Mouse (Mus musculus): ENCODE measurements around the gene Spock1. TPM values are rescaled to one million over a fixed set of nuclear protein-coding genes. Genes with fewer than 3 reads are reported as not detected.

The Spock1 gene
- polyA plus RNA-seq, 1 experiment: not detected

GRCm38 (mm10) chr13:57870058-57870457 lies 38.1 kb downstream of the Spock1 start:
- 87% methylated on average over 4 of the region's 4 CpGs for WGBS
- TF ChIP-seq POLR2A (IDR thresholded peaks at IDR 0.05; ENCODE audit: low read depth, low read length) (no peak), CTCF (IDR thresholded peaks at IDR 0.05; ENCODE audit: extremely low read depth, insufficient read depth, insufficient read length, insufficient replicate concordance) (no peak)
- Histone ChIP-seq H3K36me3 (ENCODE audit: control insufficient read depth, insufficient read depth, low read length) (no peaks in the 10 kb centered on the region), H3K4me3 (ENCODE audit: extremely low read depth, insufficient read depth, insufficient read length) (no peak overlapping the region), H3K27me3 (ENCODE audit: control insufficient read depth, insufficient read depth, low read length) (no peaks in the 10 kb centered on the region), H3K27ac (ENCODE audit: insufficient read depth, low read length) (no peak overlapping the region), H3K4me1 (ENCODE audit: control insufficient read depth, insufficient read depth, insufficient read length) (no peaks in the 10 kb centered on the region)
- DNase-seq (ENCODE audit: low read depth in 1 of 2, low spot score in 2 of 2): no peak

- Histone ChIP-seq H3K27ac (ENCODE audit: insufficient read depth, low read length) (no peak overlapping the region), H3K27me3 (ENCODE audit: control insufficient read depth, insufficient read depth, low read length) (no peaks in the 10 kb centered on the region), H3K36me3 (ENCODE audit: control insufficient read depth, insufficient read depth, low read length) (no peaks in the 10 kb centered on the region), H3K4me1 (ENCODE audit: control insufficient read depth, insufficient read depth, insufficient read length) (no peaks in the 10 kb centered on the region), H3K4me3 (ENCODE audit: extremely low read depth, insufficient read depth, insufficient read length) (no peak overlapping the region)
- DNase-seq (ENCODE audit: low read depth in 1 of 2, low spot score in 2 of 2): no peak
- TF ChIP-seq CTCF (IDR thresholded peaks at IDR 0.05; ENCODE audit: extremely low read depth, insufficient read depth, insufficient read length, insufficient replicate concordance): no peak
- no peak for TF ChIP-seq POLR2A (IDR thresholded peaks at IDR 0.05; ENCODE audit: low read depth, low read length)
- WGBS: 60% methylated on average over 7 of the region's 7 CpGs
Observed at GRCm38 (mm10) chr13:57867586-57867985, 40.5 kb downstream of the Spock1 start.

DNA sequence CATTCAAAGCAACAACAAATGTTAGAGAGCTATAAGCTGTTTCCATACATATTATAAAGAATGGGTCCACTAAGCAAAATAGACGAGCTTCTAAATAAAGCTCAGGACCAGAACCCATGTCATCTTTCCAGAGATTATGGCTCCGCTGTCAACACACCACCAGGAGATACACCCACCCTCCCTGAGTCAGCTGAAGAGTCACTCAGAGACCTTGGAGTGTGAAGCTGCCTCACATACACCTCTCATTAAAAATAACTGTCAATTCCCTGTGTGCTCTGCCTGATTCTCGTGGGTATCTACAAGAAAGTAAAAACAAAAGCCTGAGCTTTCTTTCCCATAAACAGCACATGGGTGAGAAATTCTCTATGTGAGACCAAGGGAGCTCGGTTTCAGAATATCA lies 43.1 kb downstream of the Spock1 start:
- TF ChIP-seq POLR2A (IDR thresholded peaks at IDR 0.05; ENCODE audit: low read depth, low read length): no peak
- TF ChIP-seq CTCF (IDR thresholded peaks at IDR 0.05; ENCODE audit: extremely low read depth, insufficient read depth, insufficient read length, insufficient replicate concordance): no peak
- H3K27ac ChIP-seq (ENCODE audit: insufficient read depth, low read length): no peak overlapping the region
- no peak for DNase-seq (ENCODE audit: low read depth in 1 of 2, low spot score in 2 of 2)
- H3K4me1 ChIP-seq (ENCODE audit: control insufficient read depth, insufficient read depth, insufficient read length): no peaks in the 10 kb centered on the region
- H3K36me3 ChIP-seq (ENCODE audit: control insufficient read depth, insufficient read depth, low read length): no peaks in the 10 kb centered on the region
- H3K27me3 ChIP-seq (ENCODE audit: control insufficient read depth, insufficient read depth, low read length): no peaks in the 10 kb centered on the region
- H3K4me3 ChIP-seq (ENCODE audit: extremely low read depth, insufficient read depth, insufficient read length): no peak overlapping the region
- WGBS: 71% methylated on average over 4 of the region's 4 CpGs

- DNase-seq (ENCODE audit: low read depth in 1 of 2, low spot score in 2 of 2): no peak
- WGBS: 81% methylated on average over 9 of the region's 9 CpGs
Observed at GRCm38 (mm10) chr13:57858491-57858890, 49.6 kb downstream of the Spock1 start.

DNA sequence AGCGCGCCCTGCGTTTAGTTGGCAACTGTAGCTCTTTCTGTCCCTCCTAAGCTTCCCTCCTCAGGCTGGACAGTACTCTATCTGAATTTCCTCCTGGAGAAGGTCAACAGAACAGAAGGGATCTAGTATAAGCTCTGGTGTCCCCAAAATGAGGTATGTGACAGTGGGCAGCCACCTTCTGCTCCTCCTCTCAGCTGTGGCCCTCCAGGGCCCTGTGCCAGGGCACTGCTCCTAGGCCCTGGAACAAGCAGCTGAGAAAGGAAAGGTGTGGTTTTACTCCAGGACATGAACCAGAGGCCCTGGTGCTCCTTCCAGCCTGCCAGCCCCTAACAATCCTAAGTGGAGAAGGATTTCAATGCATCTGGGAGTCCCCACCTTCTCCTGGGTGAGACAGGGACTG lies 51.1 kb downstream of the Spock1 start:
- WGBS: 83% methylated on average over 3 of the region's 3 CpGs
- no peaks in the 10 kb centered on the region for H3K27me3 ChIP-seq (ENCODE audit: control insufficient read depth, insufficient read depth, low read length)
- H3K4me1 ChIP-seq (ENCODE audit: control insufficient read depth, insufficient read depth, insufficient read length): no peaks in the 10 kb centered on the region
- TF ChIP-seq CTCF (IDR thresholded peaks at IDR 0.05; ENCODE audit: extremely low read depth, insufficient read depth, insufficient read length, insufficient replicate concordance) (no peak), POLR2A (IDR thresholded peaks at IDR 0.05; ENCODE audit: low read depth, low read length) (no peak)
- no peak for DNase-seq (ENCODE audit: low read depth in 1 of 2, low spot score in 2 of 2)
- no peaks in the 10 kb centered on the region for H3K36me3 ChIP-seq (ENCODE audit: control insufficient read depth, insufficient read depth, low read length)
- H3K4me3 ChIP-seq (ENCODE audit: extremely low read depth, insufficient read depth, insufficient read length): no peak overlapping the region
- no peak overlapping the region for H3K27ac ChIP-seq (ENCODE audit: insufficient read depth, low read length)

More at GRCm38 (mm10) chr13:57858491-57858890, 49.6 kb downstream of the Spock1 start:
- no peaks in the 10 kb centered on the region for H3K36me3 ChIP-seq (ENCODE audit: control insufficient read depth, insufficient read depth, low read length)
- H3K27me3 ChIP-seq (ENCODE audit: control insufficient read depth, insufficient read depth, low read length): no peaks in the 10 kb centered on the region
- H3K4me1 ChIP-seq (ENCODE audit: control insufficient read depth, insufficient read depth, insufficient read length): no peaks in the 10 kb centered on the region
- H3K27ac ChIP-seq (ENCODE audit: insufficient read depth, low read length): no peak overlapping the region
- H3K4me3 ChIP-seq (ENCODE audit: extremely low read depth, insufficient read depth, insufficient read length): no peak overlapping the region
- TF ChIP-seq CTCF (IDR thresholded peaks at IDR 0.05; ENCODE audit: extremely low read depth, insufficient read depth, insufficient read length, insufficient replicate concordance) (no peak), POLR2A (IDR thresholded peaks at IDR 0.05; ENCODE audit: low read depth, low read length) (no peak)

DNA sequence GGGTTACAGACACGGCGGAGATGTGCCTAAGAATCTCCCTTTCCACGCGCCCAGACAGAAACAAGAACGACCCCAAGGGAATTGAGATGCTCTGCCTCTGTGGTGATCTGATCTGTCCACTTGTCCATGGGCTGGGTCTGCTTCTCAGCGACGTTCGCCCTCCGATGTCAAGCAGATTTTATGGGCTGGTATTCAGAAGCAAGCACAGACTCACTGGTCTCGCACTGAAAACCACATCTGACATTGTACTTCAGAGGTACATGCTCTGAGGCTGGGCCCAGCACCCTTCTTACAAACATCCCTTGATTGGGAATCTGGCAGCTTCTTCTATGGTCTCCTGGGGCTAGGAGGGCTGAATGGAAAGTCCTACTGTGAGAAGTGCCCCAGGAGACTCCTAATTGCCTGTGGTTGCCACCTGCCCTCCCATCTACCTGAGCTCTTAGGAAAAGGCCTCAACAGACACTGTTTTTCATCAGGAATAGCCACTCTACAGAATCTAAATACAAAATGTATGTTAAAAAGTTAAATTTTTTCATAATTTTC lies 51.8 kb downstream of the Spock1 start:
- 80% methylated on average over 10 of the region's 10 CpGs for WGBS
- Histone ChIP-seq H3K27me3 (ENCODE audit: control insufficient read depth, insufficient read depth, low read length) (no peaks in the 10 kb centered on the region), H3K36me3 (ENCODE audit: control insufficient read depth, insufficient read depth, low read length) (no peaks in the 10 kb centered on the region), H3K4me3 (ENCODE audit: extremely low read depth, insufficient read depth, insufficient read length) (no peak overlapping the region), H3K4me1 (ENCODE audit: control insufficient read depth, insufficient read depth, insufficient read length) (no peaks in the 10 kb centered on the region), H3K27ac (ENCODE audit: insufficient read depth, low read length) (no peak overlapping the region)
- no peak for TF ChIP-seq POLR2A (IDR thresholded peaks at IDR 0.05; ENCODE audit: low read depth, low read length)
- no peak for TF ChIP-seq CTCF (IDR thresholded peaks at IDR 0.05; ENCODE audit: extremely low read depth, insufficient read depth, insufficient read length, insufficient replicate concordance)
- DNase-seq (ENCODE audit: low read depth in 1 of 2, low spot score in 2 of 2): no peak

DNA sequence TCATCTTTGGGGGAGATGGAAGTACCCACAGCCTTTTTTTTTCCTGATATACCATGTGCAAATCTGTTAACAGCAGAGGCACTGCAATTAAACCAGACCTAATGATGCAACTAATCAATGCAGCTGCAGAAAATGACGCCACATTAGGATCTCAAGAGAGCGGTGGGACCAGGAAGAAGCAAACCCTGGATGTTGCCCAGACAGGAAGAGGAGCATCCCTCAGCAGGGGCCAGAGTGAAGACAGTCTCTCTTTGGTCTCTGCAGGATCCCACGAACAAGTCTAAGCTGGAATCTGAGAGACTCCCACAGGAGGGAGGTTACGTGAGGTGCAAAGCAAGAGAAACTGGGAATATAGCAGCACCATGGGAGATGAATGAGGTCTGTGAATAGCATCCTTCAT lies 52.4 kb downstream of the Spock1 start:
- H3K4me3 ChIP-seq (ENCODE audit: extremely low read depth, insufficient read depth, insufficient read length): no peak overlapping the region
- no peaks in the 10 kb centered on the region for H3K27me3 ChIP-seq (ENCODE audit: control insufficient read depth, insufficient read depth, low read length)
- no peak overlapping the region for H3K27ac ChIP-seq (ENCODE audit: insufficient read depth, low read length)
- 75% methylated on average over 4 of the region's 4 CpGs for WGBS
- H3K36me3 ChIP-seq (ENCODE audit: control insufficient read depth, insufficient read depth, low read length): no peaks in the 10 kb centered on the region
- H3K4me1 ChIP-seq (ENCODE audit: control insufficient read depth, insufficient read depth, insufficient read length): no peaks in the 10 kb centered on the region
- TF ChIP-seq CTCF (IDR thresholded peaks at IDR 0.05; ENCODE audit: extremely low read depth, insufficient read depth, insufficient read length, insufficient replicate concordance) (no peak), POLR2A (IDR thresholded peaks at IDR 0.05; ENCODE audit: low read depth, low read length) (no peak)
- no peak for DNase-seq (ENCODE audit: low read depth in 1 of 2, low spot score in 2 of 2)

Measured in spleen, adult 2 months (tissue).